Mouse (Mus musculus) urinary bladder, postnatal 4 days (tissue): ENCODE results near the gene 1700067K01Rik.
"Not testable (repeated sequence)": the region's sequence is repeated elsewhere in the genome, so short reads cannot be mapped to it uniquely, and the experiment has no call there.

Experiments
- DNase-seq, 2 experiments: peaks; one replicate each; pipeline ENCODE4 v3.0.0; 2021 to 2022; ENCODE audit warnings: low spot score in 2 of 2

1700067K01Rik gene

DNA sequence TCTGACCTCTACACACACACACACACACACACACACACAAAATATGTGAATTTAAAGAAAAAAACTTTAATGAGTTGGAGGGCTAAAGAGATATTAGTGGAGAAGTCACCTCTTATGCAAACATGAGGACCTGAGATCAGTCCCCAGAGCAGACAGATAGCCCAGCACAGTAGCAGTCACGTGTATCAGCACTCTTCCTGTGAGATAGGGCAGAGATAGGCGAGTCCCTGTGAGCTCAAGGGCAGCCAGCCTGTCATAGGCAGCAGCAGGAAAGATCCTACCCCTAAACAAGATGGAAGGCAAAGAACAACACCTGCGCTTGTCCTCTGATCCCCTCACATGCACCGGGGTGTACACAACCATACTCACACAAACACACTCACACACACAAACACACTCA, 18.9 kb upstream of the 1700067K01Rik start:
- no peak for DNase-seq

- not testable (repeated sequence) for DNase-seq
Observed at GRCm38 (mm10) chr8:83983222-83983621, 18.1 kb upstream of the 1700067K01Rik start.

DNA sequence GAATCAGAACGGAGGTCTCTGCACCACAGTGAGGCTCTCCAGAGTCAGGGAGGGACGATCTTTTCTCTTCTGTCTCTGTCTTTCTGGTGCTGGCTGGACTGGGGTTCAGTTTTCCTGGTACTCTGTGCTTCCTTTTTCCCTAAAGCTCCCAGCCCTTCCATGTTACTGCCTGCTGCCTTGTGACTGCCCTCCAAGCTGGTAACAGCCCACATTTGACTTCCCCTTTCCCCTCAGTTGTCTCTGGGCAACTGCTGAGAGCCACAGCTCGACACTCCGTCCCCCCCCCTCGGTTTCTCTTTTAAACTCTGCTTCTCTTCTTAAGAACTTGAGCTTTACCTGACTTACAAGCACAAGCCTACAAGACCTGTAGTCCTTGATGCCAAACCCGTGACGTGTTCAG, 12.1 kb upstream of the 1700067K01Rik start:
- DNase-seq, result no peak

DNA sequence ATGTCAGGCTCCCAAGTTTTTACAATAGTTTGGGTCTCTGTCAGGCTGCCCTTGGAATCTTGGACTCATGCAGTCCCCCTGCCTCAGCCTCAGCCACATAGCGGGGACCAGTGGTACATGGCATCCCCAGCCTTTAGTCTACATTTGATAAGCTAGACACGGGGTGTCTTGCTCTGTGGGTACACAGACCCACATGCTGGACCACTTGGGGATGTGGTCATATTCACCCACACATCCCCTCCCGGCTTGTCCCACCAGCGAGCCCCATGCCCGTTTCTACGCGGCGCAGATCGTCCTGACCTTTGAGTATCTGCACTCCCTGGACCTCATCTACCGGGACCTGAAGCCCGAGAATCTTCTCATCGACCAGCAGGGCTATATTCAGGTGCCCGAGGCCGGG, 11.1 kb upstream of the 1700067K01Rik start:
- no peak for DNase-seq

GRCm38 (mm10) chr8:83992488-83992887, 8.8 kb upstream of the 1700067K01Rik start:
- DNase-seq, result no peak

- no peak for DNase-seq
Observed at GRCm38 (mm10) chr8:83994030-83994429, 7.3 kb upstream of the 1700067K01Rik start.

GRCm38 (mm10) chr8:83995973-83996372, 5.3 kb upstream of the 1700067K01Rik start:
- no peak for DNase-seq

- DNase-seq, result peak; percentile 80 to 88
Observed at GRCm38 (mm10) chr8:83996567-83997505, 4.5 kb upstream of the 1700067K01Rik start.

GRCm38 (mm10) chr8:83997511-83998141, 3.7 kb upstream of the 1700067K01Rik start, which contains the start of gene Samd1:
Gene Samd1, plus strand, starts transcription at chr8:83997672.
- peak in 1 of 2 experiments; percentile 48 for DNase-seq

- DNase-seq, result peak in 1 of 2 experiments; percentile 46
Observed at GRCm38 (mm10) chr8:83998231-83999056, 2.9 kb upstream of the 1700067K01Rik start.

GRCm38 (mm10) chr8:83999057-83999705, 2.1 kb upstream of the 1700067K01Rik start:
- DNase-seq, result no peak

GRCm38 (mm10) chr8:83999825-84000224, 1.5 kb upstream of the 1700067K01Rik start:
- no peak for DNase-seq

GRCm38 (mm10) chr8:84002957-84003611, 1.8 kb downstream of the 1700067K01Rik start:
- DNase-seq, result no peak

DNA sequence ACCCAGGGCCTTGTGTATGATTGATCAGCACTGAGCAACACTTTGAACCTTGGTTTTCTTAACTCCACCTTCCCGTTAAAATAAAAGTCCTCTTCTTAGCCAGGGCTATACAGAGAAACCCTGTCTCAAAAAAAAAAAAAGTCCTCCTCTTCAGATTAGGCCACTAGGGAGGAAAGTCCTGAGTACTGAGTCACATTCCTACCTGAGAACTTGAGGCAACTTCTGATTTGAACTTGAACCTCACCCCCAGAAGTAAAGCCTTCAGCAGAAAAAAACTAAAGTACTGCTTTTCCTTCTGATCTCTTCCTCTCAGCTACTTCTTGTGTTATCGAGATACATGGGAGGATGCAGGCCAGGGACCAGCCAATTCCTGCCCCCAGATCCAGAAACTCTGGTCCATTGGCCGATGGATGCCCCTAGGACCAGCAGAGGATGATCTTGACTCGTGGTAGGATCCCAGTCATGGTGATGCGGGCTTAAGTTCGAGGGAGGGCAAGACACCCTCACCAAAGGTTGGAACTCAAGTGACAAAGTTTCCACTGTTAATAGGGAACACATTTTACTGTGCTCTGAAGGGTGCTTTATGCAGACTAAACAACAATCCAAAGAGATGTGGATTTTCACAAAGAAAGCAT, 2.4 kb downstream of the 1700067K01Rik start:
- DNase-seq, result no peak

DNA sequence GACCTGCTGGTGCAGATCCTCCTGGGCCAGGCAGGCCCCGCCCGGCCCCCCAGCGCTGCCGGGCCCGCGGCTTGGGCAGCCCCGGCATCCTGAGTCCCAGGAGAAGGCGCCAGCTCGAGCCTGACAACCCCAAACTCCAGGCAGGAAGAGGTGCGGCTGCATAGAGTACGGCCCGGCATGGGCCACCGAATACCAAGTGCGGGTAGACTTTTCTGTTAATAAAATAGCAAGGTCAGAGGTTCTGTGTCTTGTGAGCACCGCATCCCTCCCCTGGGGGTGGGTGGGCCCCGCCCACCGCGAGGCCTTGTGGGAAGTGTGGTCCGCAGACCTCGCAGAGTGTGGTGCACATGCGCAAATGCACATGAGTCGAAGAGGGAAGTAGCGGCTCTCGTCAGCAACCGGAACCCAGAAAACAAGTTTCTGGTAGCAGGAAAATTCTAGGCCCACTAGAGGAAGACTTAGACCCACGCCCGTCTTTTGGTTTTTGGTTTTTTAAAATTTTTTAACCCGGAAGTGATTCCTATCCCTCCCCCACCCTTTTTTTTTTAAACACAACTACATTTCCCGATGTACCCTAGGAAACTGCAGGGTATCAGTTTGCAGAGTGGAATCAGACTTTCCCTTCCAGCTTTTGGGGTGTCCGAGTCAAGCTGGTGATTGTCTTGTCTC, 3.4 kb downstream of the 1700067K01Rik start:
- DNase-seq, result peak; percentile 90 to 93

GRCm38 (mm10) chr8:84005502-84005901, 4.2 kb downstream of the 1700067K01Rik start:
- not testable (repeated sequence) for DNase-seq

- DNase-seq, result no peak
Observed at GRCm38 (mm10) chr8:84008362-84008761, 7.1 kb downstream of the 1700067K01Rik start.

DNA sequence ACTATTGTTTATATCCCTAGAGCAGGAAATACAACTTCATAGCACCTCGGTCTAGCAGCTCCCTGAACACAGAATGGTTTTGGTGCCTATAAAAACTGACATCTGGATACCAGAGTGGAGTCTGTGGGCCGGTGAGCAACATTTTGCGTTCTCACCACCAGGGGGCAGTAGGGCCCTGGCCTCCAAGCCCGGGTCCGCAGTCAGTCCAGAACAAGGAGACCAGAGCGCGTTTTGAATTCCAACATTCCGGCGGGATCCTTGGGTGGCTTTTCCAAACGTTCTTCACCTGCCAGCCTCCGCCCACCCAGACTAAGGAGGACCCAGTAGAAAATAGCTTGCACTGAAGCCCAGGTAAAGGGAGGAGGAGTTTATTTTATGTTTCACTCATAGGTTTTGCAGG, 8.6 kb downstream of the 1700067K01Rik start:
- DNase-seq, result peak; percentile 80 to 90
